Mouse (Mus musculus): ENCODE measurements around the gene Ifnlr1. TPM values are rescaled to one million over a fixed set of nuclear protein-coding genes. Genes with fewer than 3 reads are reported as not detected.

Ifnlr1 gene
- total and polyA plus RNA-seq, 3 experiments, result 0.03 TPM; not detected in 2

- Histone ChIP-seq H3K79me2 (ENCODE audit: control insufficient read depth, insufficient read depth, low read length, poor library complexity) (no peaks in the 10 kb centered on the region), H3K27ac (ENCODE audit: control insufficient read depth, low read depth, low read length) (no peak overlapping the region), H3K27me3 (ENCODE audit: control insufficient read depth in 1 of 2, insufficient read depth in 2 of 2, low read length in 2 of 2) (no peaks in the 10 kb centered on the region; a peak in 2 of 4 replicates), H3K9ac (ENCODE audit: control insufficient read depth, low read depth, low read length, poor library complexity, severe bottlenecking) (no peak overlapping the region), H3K36me3 (ENCODE audit: control insufficient read depth in 1 of 2, insufficient read depth in 2 of 2, low read length in 2 of 2) (no peaks in the 10 kb centered on the region), H3K4me3 (ENCODE audit: control insufficient read depth in 1 of 2, insufficient read depth in 1 of 2, low read depth in 2 of 2, low read length in 2 of 2) (no peak overlapping the region), H3K4me1 (ENCODE audit: control insufficient read depth in 1 of 2, insufficient read depth in 2 of 2, low read length in 2 of 2) (no peaks in the 10 kb centered on the region), H3K9me3 (replicated peaks; ENCODE audit: insufficient read depth, low read length) (no peaks in the 10 kb centered on the region)
- peak; percentile 14 for DNase-seq (ENCODE audit: low read depth, low spot score)
- TF ChIP-seq KAT2A (conservative IDR thresholded peaks at IDR 0.05; ENCODE audit: low read depth, low read length), result no peak
- TF ChIP-seq MEF2A (IDR thresholded peaks at IDR 0.05; ENCODE audit: extremely low read depth, insufficient replicate concordance, low read depth, low read length, poor library complexity, severe bottlenecking), result no peak
- no peak for TF ChIP-seq JUND (IDR thresholded peaks at IDR 0.05; ENCODE audit: low read depth, low read length)
- TF ChIP-seq ZMIZ1 (IDR thresholded peaks at IDR 0.05; ENCODE audit: low read depth, low read length), result no peak
- no peak for TF ChIP-seq MAZ (IDR thresholded peaks at IDR 0.05; ENCODE audit: low read depth, low read length)
- TF ChIP-seq CTCF (IDR thresholded peaks at IDR 0.05 in 2 of 3, conservative IDR thresholded peaks at IDR 0.05 in 1 of 3; ENCODE audit: control insufficient read depth in 1 of 3, insufficient read depth in 1 of 3, low read depth in 2 of 3, low read length in 3 of 3, poor library complexity in 1 of 3, severe bottlenecking in 1 of 3), result peak; percentile 37 to 56 (median 52)
- TF ChIP-seq MYC (IDR thresholded peaks at IDR 0.05; ENCODE audit: low read depth, low read length), result no peak
- TF ChIP-seq MYB (IDR thresholded peaks at IDR 0.05; ENCODE audit: low read depth, low read length), result no peak
- 0 out of 2 replicates have a peak, but pooled peaks have one; percentile 14 for TF ChIP-seq SMC3 (IDR thresholded peaks at IDR 0.05; ENCODE audit: low read depth, low read length)
- no peak for TF ChIP-seq MAX (IDR thresholded peaks at IDR 0.05; ENCODE audit: low read length)
- no peak for TF ChIP-seq ELF1 (IDR thresholded peaks at IDR 0.05; ENCODE audit: low read depth, low read length)
- TF ChIP-seq RAD21 (IDR thresholded peaks at IDR 0.05; ENCODE audit: low read depth, low read length), result no peak
Observed at GRCm38 (mm10) chr4:135750896-135751295, 64.8 kb downstream of the Ifnlr1 start.

GRCm38 (mm10) chr4:135752106-135752778, 66.2 kb downstream of the Ifnlr1 start:
- Histone ChIP-seq H3K4me3 (ENCODE audit: control insufficient read depth in 1 of 2, insufficient read depth in 1 of 2, low read depth in 2 of 2, low read length in 2 of 2) (no peak overlapping the region), H3K36me3 (ENCODE audit: control insufficient read depth in 1 of 2, insufficient read depth in 2 of 2, low read length in 2 of 2) (no peaks in the 10 kb centered on the region), H3K9me3 (replicated peaks; ENCODE audit: insufficient read depth, low read length) (no peaks in the 10 kb centered on the region), H3K27me3 (ENCODE audit: control insufficient read depth in 1 of 2, insufficient read depth in 2 of 2, low read length in 2 of 2) (no peaks in the 10 kb centered on the region; a peak in 3 of 4 replicates), H3K79me2 (ENCODE audit: control insufficient read depth, insufficient read depth, low read length, poor library complexity) (no peaks in the 10 kb centered on the region), H3K4me1 (ENCODE audit: control insufficient read depth in 1 of 2, insufficient read depth in 2 of 2, low read length in 2 of 2) (no peaks in the 10 kb centered on the region), H3K27ac (ENCODE audit: control insufficient read depth, low read depth, low read length) (no peak overlapping the region), H3K9ac (ENCODE audit: control insufficient read depth, low read depth, low read length, poor library complexity, severe bottlenecking) (no peak overlapping the region)
- TF ChIP-seq POLR2A (IDR thresholded peaks at IDR 0.05; ENCODE audit: control insufficient read depth in 1 of 2, insufficient read depth in 1 of 2, low read depth in 1 of 2, low read length in 2 of 2, poor library complexity in 1 of 2) (no peak), ZMIZ1 (IDR thresholded peaks at IDR 0.05; ENCODE audit: low read depth, low read length) (no peak), MAX (IDR thresholded peaks at IDR 0.05; ENCODE audit: low read length) (no peak), MYC (IDR thresholded peaks at IDR 0.05; ENCODE audit: low read depth, low read length) (no peak), USF2 (IDR thresholded peaks at IDR 0.05; ENCODE audit: borderline replicate concordance in 1 of 2, insufficient read depth in 1 of 2, low read depth in 1 of 2, low read length in 2 of 2) (no peak), RAD21 (IDR thresholded peaks at IDR 0.05; ENCODE audit: low read depth, low read length) (no peak), HCFC1 (IDR thresholded peaks at IDR 0.05; ENCODE audit: low read depth, low read length) (no peak), RCOR1 (IDR thresholded peaks at IDR 0.05; ENCODE audit: low read depth, low read length) (no peak), POLR2AphosphoS2 (IDR thresholded peaks at IDR 0.05; ENCODE audit: low read length) (no peak), CTCF (IDR thresholded peaks at IDR 0.05 in 2 of 3, conservative IDR thresholded peaks at IDR 0.05 in 1 of 3; ENCODE audit: control insufficient read depth in 1 of 3, insufficient read depth in 1 of 3, low read depth in 2 of 3, low read length in 3 of 3, poor library complexity in 1 of 3, severe bottlenecking in 1 of 3) (no peak), ZNF384 (IDR thresholded peaks at IDR 0.05; ENCODE audit: low read depth, low read length) (no peak), CHD2 (IDR thresholded peaks at IDR 0.05; ENCODE audit: low read length) (no peak)
- DNase-seq (ENCODE audit: low read depth, low spot score), result no peak
